Mouse (Mus musculus) kidney, embryonic 14.5 days (tissue): ENCODE measurements around the gene Stpg3. TPM values are rescaled to one million over a fixed set of nuclear protein-coding genes. Genes with fewer than 3 reads are reported as not detected.
A peak's percentile ranks its signal among the peaks of the same experiment; 100 is the strongest.

Experiments used
- ATAC-seq: fragments of 200-750 bp; cut with Nextera tagmentation; 2 replicates; pipeline ENCODE4 v1.8.0; 2017; ENCODE audit warnings: moderate number of reproducible peaks, mild to moderate bottlenecking, moderate TSS enrichment, moderate library complexity; ENCODE audit not compliant: low FRiP score, low TSS enrichment
- H3K27ac ChIP-seq: fragments of 300-500 bp; sonication (generic); 2 replicates; pipeline ENCODE4 v1.5.1; 2014; ENCODE audit warnings: low read depth, mild to moderate bottlenecking, low read length, moderate library complexity, mixed read lengths
- H3K27me3 ChIP-seq: fragments of 300-500 bp; sonication (generic); 2 replicates; pipeline ENCODE4 v1.6.1; 2014; ENCODE audit warnings: mild to moderate bottlenecking, low read length; ENCODE audit not compliant: control insufficient read depth, insufficient read depth
- H3K36me3 ChIP-seq: fragments of 300-500 bp; sonication (generic); 2 replicates; pipeline ENCODE4 v1.6.1; 2014; ENCODE audit warnings: low read length, mixed read lengths; ENCODE audit not compliant: control insufficient read depth, insufficient read depth
- H3K4me1 ChIP-seq: fragments of 300-500 bp; sonication (generic); 2 replicates; pipeline ENCODE4 v1.6.1; 2014; ENCODE audit warnings: low read length, mixed read lengths; ENCODE audit not compliant: control insufficient read depth, insufficient read depth
- H3K4me2 ChIP-seq: fragments of 300-500 bp; sonication (generic); replicated peaks from 2 replicates; pipeline ENCODE4 v1.6.1; 2014; ENCODE audit warnings: low read depth, mild to moderate bottlenecking, low read length
- H3K4me3 ChIP-seq: fragments of 300-500 bp; sonication (generic); 2 replicates; pipeline ENCODE4 v1.5.1; 2014; ENCODE audit warnings: mild to moderate bottlenecking, low read length
- H3K9ac ChIP-seq: fragments of 300-500 bp; sonication (generic); 2 replicates; pipeline ENCODE4 v1.6.1; 2014; ENCODE audit warnings: low read depth, mild to moderate bottlenecking, low read length, moderate library complexity
- H3K9me3 ChIP-seq: fragments of 300-500 bp; sonication (generic); 2 replicates; pipeline ENCODE4 v1.6.1; 2016; ENCODE audit warnings: low read length; ENCODE audit not compliant: control insufficient read depth
- WGBS: fragments of 180-500 bp; shearing (Covaris S2); extraction: QIAGEN DNeasy Blood & Tissue Kit; methylation state at CpG from one replicate; pipeline ENCODE4 v1.1.7; 2014; 5-methylcytosine and 5-hydroxymethylcytosine counted together
- polyA plus RNA-seq: library from polyadenylated mRNA; unstranded; fragments of >200 nt; fragmentation: Nextera tagmentation; extraction: Ambion mirVana; gene quantifications from 2 replicates; pipeline ENCODE4 v1.2.1, GENCODE M21; 2014

The Stpg3 gene
- polyA plus RNA-seq, 1 experiment from 2014 or later: 0.49 TPM

DNA sequence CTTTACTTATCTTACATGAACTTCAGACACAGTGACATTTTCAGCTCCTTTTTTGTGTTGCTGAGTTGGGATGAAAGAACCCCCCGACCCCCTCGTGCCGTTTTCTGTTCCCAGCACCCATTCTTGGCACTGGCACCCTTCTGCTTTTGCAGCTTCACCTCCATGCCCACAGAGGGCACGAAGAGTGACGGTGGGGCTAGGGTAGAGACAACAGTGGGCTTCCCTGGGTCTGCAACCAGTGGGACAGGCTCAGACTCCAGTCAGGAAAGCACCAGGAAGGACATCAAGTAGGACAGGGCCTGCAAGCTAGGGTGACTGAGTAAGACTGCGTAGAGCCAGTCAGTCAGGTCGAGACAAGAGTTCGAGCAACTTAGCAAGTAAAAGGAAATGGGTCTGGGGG is 25.9 kb upstream of the Stpg3 start:
- Histone ChIP-seq H3K36me3 (peaks cover 1% of the 10 kb centered on the region; the same call in 1 of the 2 replicates), H3K9ac (peak overlapping the region; percentile 45; the same call in 1 of the 2 replicates), H3K4me1 (peaks cover 12% of the 10 kb centered on the region; the same call in 1 of the 2 replicates), H3K4me3 (peak overlapping the region; percentile 24), H3K27me3 (peaks cover 10% of the 10 kb centered on the region; the same call in 1 of the 2 replicates), H3K27ac (no peak overlapping the region; the same call in 1 of the 2 replicates), H3K4me2 (peak overlapping the region; percentile 93), H3K9me3 (no peaks in the 10 kb centered on the region)
- WGBS: 55% methylated on average over 8 of the region's 8 CpGs
- ATAC-seq: 0 out of 2 replicates have a peak, but pooled peaks have one; percentile 2

DNA sequence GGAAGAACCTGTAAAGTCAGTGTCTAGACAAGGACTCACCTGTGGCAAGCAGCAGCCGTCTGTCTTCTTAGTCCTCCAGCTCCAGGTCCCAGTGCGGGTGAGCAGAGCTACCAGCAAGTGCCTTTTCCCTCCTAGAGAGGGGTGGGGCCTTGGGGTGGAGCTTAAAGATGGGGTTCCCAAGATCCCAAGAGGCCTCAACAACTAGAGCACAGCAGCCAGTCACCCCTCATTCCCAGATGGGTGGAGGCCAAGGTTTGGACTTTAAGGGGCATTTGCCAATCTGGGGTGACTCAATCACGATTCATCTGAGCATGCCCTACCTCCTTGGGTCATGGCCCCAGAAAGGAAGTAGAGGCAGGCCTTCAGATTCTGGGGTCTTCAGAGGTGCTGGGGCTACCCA is 25.3 kb upstream of the Stpg3 start:
- 82% methylated on average over 3 of the region's 3 CpGs for WGBS
- Histone ChIP-seq H3K9ac (no peak overlapping the region), H3K4me2 (no peak overlapping the region), H3K27me3 (peaks cover 10% of the 10 kb centered on the region; the same call in 1 of the 2 replicates), H3K9me3 (no peaks in the 10 kb centered on the region), H3K27ac (no peak overlapping the region), H3K4me3 (no peak overlapping the region), H3K4me1 (peaks cover 12% of the 10 kb centered on the region; the same call in 1 of the 2 replicates), H3K36me3 (no peaks in the 10 kb centered on the region)
- no peak for ATAC-seq

DNA sequence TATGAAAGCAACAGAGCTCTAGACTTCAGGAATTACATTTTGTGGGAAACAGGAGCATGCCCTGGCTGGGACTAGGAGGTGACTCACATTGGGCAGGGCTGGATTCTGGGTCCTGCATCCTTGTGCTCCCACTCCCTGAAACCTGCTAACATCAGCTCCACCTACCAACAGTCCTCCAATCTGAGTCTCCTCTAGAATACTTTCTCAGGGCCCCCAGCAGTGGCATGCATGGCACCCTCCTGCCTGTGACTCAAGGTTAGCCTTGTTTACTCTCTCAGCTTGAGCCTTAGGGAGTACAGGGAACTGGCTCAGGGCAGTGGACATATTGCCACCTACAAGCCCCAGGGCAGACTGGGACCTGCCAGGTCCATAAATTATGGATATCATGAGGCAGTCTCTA is 23.7 kb upstream of the Stpg3 start:
- Histone ChIP-seq H3K27me3 (peaks cover 10% of the 10 kb centered on the region; the same call in 1 of the 2 replicates), H3K27ac (no peak overlapping the region), H3K9ac (no peak overlapping the region), H3K9me3 (no peaks in the 10 kb centered on the region), H3K4me2 (no peak overlapping the region), H3K4me1 (peaks cover 12% of the 10 kb centered on the region; the same call in 1 of the 2 replicates), H3K36me3 (no peaks in the 10 kb centered on the region), H3K4me3 (no peak overlapping the region)
- no peak for ATAC-seq

DNA sequence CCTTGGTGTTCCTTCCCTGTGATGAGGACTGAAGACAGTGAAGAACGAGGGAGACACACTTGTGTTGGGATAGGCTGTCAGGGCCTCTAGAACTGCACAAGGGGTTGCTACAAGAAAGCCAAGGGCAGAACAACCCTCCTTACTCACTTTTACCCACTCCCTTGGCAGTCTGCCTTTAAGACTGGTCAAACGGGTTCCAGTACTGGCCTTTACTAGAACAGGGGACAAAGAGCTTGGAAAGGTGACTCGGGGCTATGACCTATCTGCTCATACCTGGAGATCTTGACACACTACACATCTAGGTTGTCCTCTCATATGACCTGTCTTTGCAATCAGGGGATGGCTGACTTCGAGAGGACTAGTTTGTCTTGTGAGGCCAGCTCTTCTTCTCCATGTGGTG is 23.1 kb upstream of the Stpg3 start:
- no peak overlapping the region for H3K4me3 ChIP-seq
- H3K9ac ChIP-seq: no peak overlapping the region
- H3K27me3 ChIP-seq: peaks cover 6% of the 10 kb centered on the region; the same call in 1 of the 2 replicates
- no peaks in the 10 kb centered on the region for H3K9me3 ChIP-seq
- H3K4me1 ChIP-seq: peaks cover 7% of the 10 kb centered on the region; the same call in 1 of the 2 replicates
- H3K27ac ChIP-seq: no peak overlapping the region
- no peaks in the 10 kb centered on the region for H3K36me3 ChIP-seq
- H3K4me2 ChIP-seq: no peak overlapping the region
- WGBS: 58% methylated on average over 4 of the region's 4 CpGs
- no peak for ATAC-seq

DNA sequence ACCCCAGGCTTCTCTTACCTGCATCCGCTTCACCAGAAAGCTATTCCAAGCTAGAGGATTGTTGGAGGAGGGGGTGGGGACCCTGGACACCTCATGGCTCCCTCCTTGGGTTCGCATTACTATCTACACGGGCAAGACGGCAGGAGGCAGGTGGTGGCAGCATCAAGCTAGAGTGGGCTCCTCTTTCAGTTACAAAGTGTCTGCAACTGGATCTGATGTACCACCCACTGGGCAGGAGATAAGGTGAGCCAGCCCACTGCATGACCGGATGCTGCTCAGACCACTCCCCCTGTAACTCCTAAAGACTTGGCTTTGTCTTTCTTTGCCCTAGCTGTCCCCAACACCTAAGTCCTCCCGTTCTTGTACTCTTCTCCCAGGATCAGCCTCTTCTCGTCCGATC is 22.2 kb upstream of the Stpg3 start, which contains the start of gene Rnf224:
Gene Rnf224 (minus strand): TSS at position 174 of the 400 bp plus-strand sequence.
- WGBS: 32% methylated on average over 8 of the region's 8 CpGs
- Histone ChIP-seq H3K27me3 (no peaks in the 10 kb centered on the region), H3K4me3 (no peak within 1 kb of the TSS), H3K4me2 (no peak within 1 kb of the TSS), H3K27ac (no peak within 1 kb of the TSS), H3K36me3 (no peaks in the 10 kb centered on the region), H3K4me1 (peaks cover 5% of the 10 kb centered on the region; the same call in 1 of the 2 replicates), H3K9me3 (no peaks in the 10 kb centered on the region), H3K9ac (no peak within 1 kb of the TSS)
- no peak for ATAC-seq

DNA sequence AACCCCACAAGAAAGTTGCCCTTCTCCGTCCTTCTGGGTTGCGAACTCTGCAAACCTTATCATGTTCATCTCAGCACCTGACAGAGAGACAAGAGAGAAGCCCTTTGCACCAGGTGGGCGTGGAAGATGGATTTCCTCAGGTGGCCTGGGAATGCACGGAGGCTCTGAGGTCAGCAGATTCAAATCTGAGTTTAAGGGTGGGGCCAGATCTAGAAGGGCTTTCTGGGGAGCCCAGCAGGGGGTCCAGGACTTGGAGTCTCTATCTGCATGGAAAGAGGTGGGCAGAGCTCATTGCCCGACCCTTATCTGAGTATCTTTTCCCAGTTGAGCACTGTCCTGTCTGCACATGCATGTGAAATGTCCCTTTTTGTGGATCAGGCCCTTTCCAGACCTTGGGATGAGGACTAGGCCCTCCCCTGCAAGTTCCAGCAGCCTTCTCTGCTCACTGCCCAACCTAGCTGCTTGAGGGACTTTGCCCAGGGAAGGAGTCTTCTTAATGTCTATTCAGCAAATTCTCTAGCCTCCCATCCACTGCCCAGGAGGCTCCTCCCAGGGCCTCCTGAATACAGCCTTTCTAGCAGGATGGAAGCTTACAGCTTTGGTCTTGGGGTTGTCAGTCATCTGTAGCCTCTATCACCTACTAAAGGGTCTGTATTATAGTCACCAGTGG is 20.2 kb upstream of the Stpg3 start:
- H3K4me3 ChIP-seq: no peak overlapping the region
- ATAC-seq: no peak
- no peaks in the 10 kb centered on the region for H3K27me3 ChIP-seq
- H3K9me3 ChIP-seq: no peaks in the 10 kb centered on the region
- H3K27ac ChIP-seq: no peak overlapping the region
- 68% methylated on average over 5 of the region's 5 CpGs for WGBS
- H3K4me2 ChIP-seq: no peak overlapping the region
- H3K36me3 ChIP-seq: no peaks in the 10 kb centered on the region
- H3K9ac ChIP-seq: no peak overlapping the region
- no peaks in the 10 kb centered on the region for H3K4me1 ChIP-seq

DNA sequence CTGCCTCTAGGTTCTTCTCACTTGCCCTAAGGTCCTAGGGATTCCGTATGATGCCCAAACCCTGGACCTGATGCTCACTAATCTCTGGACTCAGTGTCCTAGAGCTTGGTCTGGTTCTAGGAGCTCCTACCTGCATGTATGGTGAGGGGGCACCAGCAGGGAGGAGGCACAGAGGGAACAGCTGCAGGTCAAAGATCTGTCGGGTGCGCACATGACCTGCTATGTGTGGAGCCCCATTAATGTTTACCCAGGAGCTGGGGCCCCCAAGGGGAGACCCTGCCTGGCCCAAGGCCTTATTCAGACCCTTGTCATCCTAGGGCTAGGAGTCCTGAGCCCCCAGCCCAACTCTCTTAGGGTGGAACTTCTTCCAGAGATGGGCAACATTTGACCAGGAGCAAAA is 19.6 kb upstream of the Stpg3 start, which contains the start of gene Slc34a3:
Gene Slc34a3 (minus strand): TSS at position 315 of the 400 bp plus-strand sequence.
- Histone ChIP-seq H3K4me2 (no peak within 1 kb of the TSS), H3K4me3 (no peak within 1 kb of the TSS), H3K36me3 (no peaks in the 10 kb centered on the region), H3K9ac (no peak within 1 kb of the TSS), H3K9me3 (no peaks in the 10 kb centered on the region), H3K4me1 (no peaks in the 10 kb centered on the region), H3K27ac (no peak within 1 kb of the TSS), H3K27me3 (no peaks in the 10 kb centered on the region)
- WGBS: 68% methylated on average over 3 of the region's 3 CpGs
- ATAC-seq: no peak

DNA sequence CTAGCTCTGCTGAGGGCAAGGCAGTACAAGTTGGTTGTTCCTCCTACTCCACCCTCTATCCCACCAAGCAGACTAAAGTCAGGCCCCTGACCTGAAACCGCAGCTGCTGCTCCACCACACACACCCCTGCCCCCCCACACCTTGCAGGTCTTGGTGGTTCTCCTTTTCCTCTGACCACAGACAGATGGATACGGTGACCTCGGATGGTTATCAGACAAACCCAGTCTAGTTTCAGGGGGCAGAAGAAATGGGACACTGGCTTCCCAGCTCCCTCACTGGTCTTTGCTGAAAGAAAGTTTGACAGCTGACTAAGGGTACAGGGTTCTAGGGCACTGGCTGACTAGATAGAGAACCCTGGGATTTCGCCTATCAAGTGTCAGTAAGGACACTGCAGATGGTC is 19.0 kb upstream of the Stpg3 start:
- no peak overlapping the region for H3K9ac ChIP-seq
- WGBS: 85% methylated on average over 4 of the region's 4 CpGs
- ATAC-seq: no peak
- no peaks in the 10 kb centered on the region for H3K36me3 ChIP-seq
- H3K27me3 ChIP-seq: no peaks in the 10 kb centered on the region
- H3K4me2 ChIP-seq: no peak overlapping the region
- no peaks in the 10 kb centered on the region for H3K9me3 ChIP-seq
- no peak overlapping the region for H3K4me3 ChIP-seq
- no peaks in the 10 kb centered on the region for H3K4me1 ChIP-seq
- H3K27ac ChIP-seq: no peak overlapping the region

DNA sequence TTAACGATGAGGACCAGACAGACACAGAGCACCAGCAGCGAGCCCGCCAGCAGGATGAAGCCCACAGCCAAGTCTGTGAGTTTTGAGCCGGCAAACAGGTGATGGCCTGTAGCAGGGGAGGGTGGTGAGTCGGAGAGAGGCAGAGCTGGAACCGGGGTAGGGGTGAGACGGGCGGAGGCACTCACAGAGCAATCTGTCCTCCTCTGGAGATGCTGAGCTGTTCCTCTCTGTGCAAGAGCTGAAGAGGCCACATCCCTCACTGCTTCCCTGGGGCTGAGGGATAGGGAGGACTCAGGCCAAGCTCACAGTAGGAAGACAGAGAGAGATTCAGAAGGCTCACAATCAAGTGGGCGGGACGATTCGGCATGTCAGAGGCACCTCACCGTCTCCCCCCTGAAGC is 16.6 kb upstream of the Stpg3 start:
- Histone ChIP-seq H3K27ac (no peak overlapping the region), H3K4me3 (no peak overlapping the region), H3K9me3 (no peaks in the 10 kb centered on the region), H3K36me3 (no peaks in the 10 kb centered on the region), H3K4me1 (peaks cover 5% of the 10 kb centered on the region; the same call in 1 of the 2 replicates), H3K4me2 (no peak overlapping the region), H3K9ac (no peak overlapping the region), H3K27me3 (no peaks in the 10 kb centered on the region)
- 57% methylated on average over 12 of the region's 12 CpGs for WGBS
- no peak for ATAC-seq
